Mouse (Mus musculus) C2C12 (cell line): Measurements from ENCODE around the gene Mettl21a. TPM values are rescaled to one million over a fixed set of nuclear protein-coding genes. Genes with fewer than 3 reads are reported as not detected.

Source experiments
- H3K27me3 ChIP-seq: one replicate; pipeline ENCODE4 v1.6.1; 2011; ENCODE audit not compliant: control insufficient read depth, insufficient read depth, insufficient read length
- H3K36me3 ChIP-seq: one replicate; pipeline ENCODE4 v1.6.1; 2011; ENCODE audit not compliant: control insufficient read depth, insufficient read depth
- H3K4me3 ChIP-seq: one replicate; pipeline ENCODE4 v1.5.1; 2011; ENCODE audit warnings: mild to moderate bottlenecking, control low read depth; ENCODE audit not compliant: poor library complexity, insufficient read depth, severe bottlenecking
- H3K79me2 ChIP-seq: one replicate; pipeline ENCODE4 v1.6.1; 2011; ENCODE audit not compliant: control insufficient read depth, insufficient read depth
- H3K79me3 ChIP-seq: one replicate; pipeline ENCODE4 v1.6.1; 2011; ENCODE audit warnings: low read depth, control low read depth
- H3ac ChIP-seq: one replicate; pipeline ENCODE3; 2011; ENCODE audit warnings: low read depth; ENCODE audit not compliant: control insufficient read depth, insufficient read length
- CEBPB ChIP-seq: IDR thresholded peaks from one replicate; pipeline ENCODE4 v1.6.1; 2011; ENCODE audit warnings: low read depth, mild to moderate bottlenecking, control low read depth, moderate library complexity
- CTCF ChIP-seq: IDR thresholded peaks from one replicate; pipeline ENCODE4 v1.5.1; 2011; ENCODE audit not compliant: control insufficient read depth, insufficient read depth, insufficient read length
- FOSL1 ChIP-seq: IDR thresholded peaks from one replicate; pipeline ENCODE4 v1.8.0; 2011; ENCODE audit warnings: mild to moderate bottlenecking, low read length; ENCODE audit not compliant: poor library complexity, insufficient read depth, severe bottlenecking
- MAX ChIP-seq: IDR thresholded peaks from one replicate; pipeline ENCODE4 v1.6.1; 2011; ENCODE audit warnings: mild to moderate bottlenecking, control low read depth
- MYOD1 ChIP-seq: IDR thresholded peaks from one replicate; pipeline ENCODE4 v1.6.1; 2011; ENCODE audit warnings: low read depth; ENCODE audit not compliant: control insufficient read depth, insufficient read length
- MYOG ChIP-seq: IDR thresholded peaks from one replicate; pipeline ENCODE4 v1.6.1; 2011; ENCODE audit not compliant: control insufficient read depth, insufficient read length; ENCODE audit errors: extremely low read depth
- USF1 ChIP-seq: IDR thresholded peaks from one replicate; pipeline ENCODE4 v1.6.1; 2011; ENCODE audit warnings: low read depth, mild to moderate bottlenecking, control low read depth, moderate library complexity
- long read RNA-seq, 2 experiments: library from polyadenylated mRNA; unstranded; transcript quantifications; one replicate each; pipeline ENCODE4 v2.0.0; 2019 to 2020
- polyA plus RNA-seq: library from polyadenylated mRNA; unstranded; fragments of >200 nt; fragmentation: generic; extraction: Trizol; gene quantifications from one replicate; pipeline ENCODE4 v1.2.1, GENCODE M21; 2012; ENCODE audit warnings: missing spikeins

Mettl21a gene
- polyA plus RNA-seq = 27.9 TPM
- long read RNA-seq, experiment 1, transcript Mettl21a-204 (3 exons, 487 nt) = minor isoform, 17 of 77 reads
- long read RNA-seq, experiment 1, transcript Mettl21a-202 (4 exons, 2,030 nt) = major isoform, 36 of 77 reads
- long read RNA-seq, experiment 1, transcript Mettl21a-201 (3 exons, 2,666 nt) = minor isoform, 12 of 77 reads
- long read RNA-seq, experiment 1, partial matches to known transcripts = 3 of 77 reads
- long read RNA-seq, experiment 1, other reads (novel, unspliced or antisense) = 9 of 77 reads
- long read RNA-seq, experiment 2, transcript Mettl21a-202 (4 exons, 2,030 nt) = major isoform, 59 of 87 reads
- long read RNA-seq, experiment 2, transcript Mettl21a-201 (3 exons, 2,666 nt) = minor isoform, 5 of 87 reads
- long read RNA-seq, experiment 2, transcript Mettl21a-204 (3 exons, 487 nt) = minor isoform, 6 of 87 reads
- long read RNA-seq, experiment 2, partial matches to known transcripts = 1 of 87 reads
- long read RNA-seq, experiment 2, other reads (novel, unspliced or antisense) = 16 of 87 reads

GRCm38 (mm10) chr1:64616881-64617714, at the start of gene Mettl21a:
Mettl21a (minus strand) TSS chr1:64617242.
- peak within 1 kb of the TSS; percentile 87 for H3ac ChIP-seq
- no peaks in the 10 kb centered on the region for H3K27me3 ChIP-seq
- H3K79me3 ChIP-seq = peaks cover 21% of the 10 kb centered on the region
- peaks cover 54% of the 10 kb centered on the region for H3K79me2 ChIP-seq
- TF ChIP-seq MAX (peak; percentile 0), MYOD1 (no peak), CTCF (no peak), MYOG (no peak), CEBPB (no peak), FOSL1 (no peak), USF1 (no peak)
- H3K4me3 ChIP-seq = peak within 1 kb of the TSS; percentile 91
- peaks cover 23% of the 10 kb centered on the region for H3K36me3 ChIP-seq

DNA sequence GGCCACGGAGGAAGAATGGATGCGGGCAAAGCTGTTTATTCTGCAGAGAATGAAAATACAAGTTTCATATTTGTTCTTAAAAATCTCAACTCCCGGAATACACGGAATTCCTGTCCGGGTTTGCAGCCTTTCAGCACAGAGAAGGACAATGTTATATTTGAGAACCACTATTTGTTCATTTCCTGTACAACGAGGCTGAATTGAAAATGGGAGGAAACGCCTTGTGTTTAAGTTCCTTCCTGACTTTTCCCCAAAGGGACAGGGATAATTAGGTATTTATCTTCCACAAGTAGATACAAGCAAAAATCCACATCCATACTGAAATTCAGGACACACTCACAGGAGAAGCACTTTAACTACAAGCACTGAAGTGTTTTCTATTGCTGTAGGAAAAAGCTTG, 41.8 kb upstream of the Mettl21a start:
- Histone ChIP-seq H3K27me3 (no peaks in the 10 kb centered on the region), H3ac (no peak overlapping the region), H3K4me3 (no peak overlapping the region), H3K36me3 (no peaks in the 10 kb centered on the region), H3K79me2 (no peaks in the 10 kb centered on the region), H3K79me3 (no peaks in the 10 kb centered on the region)
- TF ChIP-seq USF1 (no peak), MYOD1 (no peak), CEBPB (no peak), MAX (no peak), CTCF (no peak), FOSL1 (no peak), MYOG (no peak)

- H3K36me3 ChIP-seq = no peaks in the 10 kb centered on the region
- H3K27me3 ChIP-seq = no peaks in the 10 kb centered on the region
- H3K4me3 ChIP-seq = no peak overlapping the region
- H3ac ChIP-seq = no peak overlapping the region
- H3K79me3 ChIP-seq = no peaks in the 10 kb centered on the region
- no peak for TF ChIP-seq CEBPB
- no peak for TF ChIP-seq MYOG
- no peak for TF ChIP-seq CTCF
- no peak for TF ChIP-seq FOSL1
- TF ChIP-seq MAX = no peak
- no peak for TF ChIP-seq USF1
- no peak for TF ChIP-seq MYOD1
- H3K79me2 ChIP-seq = no peaks in the 10 kb centered on the region
Observed at GRCm38 (mm10) chr1:64656423-64657129, 39.5 kb upstream of the Mettl21a start.

DNA sequence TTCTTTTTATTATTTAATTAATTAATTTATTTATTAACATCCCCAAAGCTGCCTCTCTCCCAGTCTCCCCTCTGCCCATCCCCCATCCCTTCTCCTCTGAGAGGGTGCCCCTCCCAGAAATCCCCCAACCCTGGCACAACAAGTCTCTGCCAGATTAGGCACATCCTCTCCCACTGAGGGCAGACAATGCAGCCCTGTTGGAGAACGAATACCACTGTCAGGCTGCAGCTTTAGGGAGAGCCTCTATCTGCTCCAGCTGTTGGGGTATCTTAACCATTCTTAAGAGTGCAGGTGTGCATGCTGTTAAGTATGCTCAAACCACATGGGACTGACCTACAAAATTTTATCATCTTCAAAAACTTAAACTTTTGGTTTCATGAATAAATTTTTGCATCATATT, 38.4 kb upstream of the Mettl21a start:
- no peaks in the 10 kb centered on the region for H3K36me3 ChIP-seq
- no peak overlapping the region for H3K4me3 ChIP-seq
- no peak overlapping the region for H3ac ChIP-seq
- no peaks in the 10 kb centered on the region for H3K27me3 ChIP-seq
- no peaks in the 10 kb centered on the region for H3K79me2 ChIP-seq
- H3K79me3 ChIP-seq = no peaks in the 10 kb centered on the region
- TF ChIP-seq CEBPB (no peak), MAX (no peak), USF1 (no peak), FOSL1 (no peak), MYOG (no peak), CTCF (no peak), MYOD1 (no peak)

DNA sequence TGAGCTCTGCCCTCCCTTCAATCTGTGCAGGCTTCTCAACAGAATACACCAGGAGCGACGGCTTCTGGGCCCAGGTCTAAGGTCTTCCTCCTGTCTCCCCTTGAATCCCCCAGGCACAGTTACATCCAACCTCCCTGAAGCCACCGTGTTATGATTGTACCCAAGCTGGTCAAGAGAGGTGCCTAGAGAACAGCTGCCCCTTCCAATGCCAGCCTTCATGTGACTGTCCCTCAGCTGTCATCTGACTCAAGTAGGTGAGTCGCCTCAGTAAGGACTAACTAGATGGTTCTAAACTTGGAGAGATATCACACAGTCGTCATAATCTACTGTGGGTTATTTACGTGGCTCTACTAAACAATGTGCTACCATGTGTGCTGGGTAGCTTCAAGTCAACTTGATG, 36.7 kb upstream of the Mettl21a start:
- Histone ChIP-seq H3K79me2 (no peaks in the 10 kb centered on the region), H3ac (no peak overlapping the region), H3K79me3 (no peaks in the 10 kb centered on the region), H3K4me3 (no peak overlapping the region), H3K36me3 (no peaks in the 10 kb centered on the region), H3K27me3 (no peaks in the 10 kb centered on the region)
- TF ChIP-seq FOSL1 = no peak
- no peak for TF ChIP-seq CTCF
- TF ChIP-seq MYOD1 = no peak
- TF ChIP-seq CEBPB = no peak
- TF ChIP-seq USF1 = no peak
- TF ChIP-seq MAX = no peak
